Mouse (Mus musculus) right cerebral cortex, postnatal 36 days (tissue): ENCODE measurements at regions not wholly inside any gene's neighbourhood (a gene's known extent, or its start where the extent isn't known, plus 50 kb on each side); places are given as distances from the start of the nearest gene placed in this dataset.

Experiments
- DNase-seq, 2 experiments: peaks; one replicate each; pipeline ENCODE4 v3.0.0; 2022; ENCODE audit warnings: low spot score in 2 of 2, mixed read lengths in 1 of 2

GRCm38 (mm10) chr13:39774554-39774953 lies 586.7 kb downstream of the Ofcc1 start:
- no peak for DNase-seq

- peak in 1 of 2 experiments; percentile 1 for DNase-seq
These were observed 587.1 kb downstream of the Ofcc1 start for GRCm38 (mm10) chr13:39774111-39774510.

GRCm38 (mm10) chr13:39769228-39769627 lies 592.0 kb downstream of the Ofcc1 start:
- no peak for DNase-seq

GRCm38 (mm10) chr13:39766897-39767296 lies 594.4 kb downstream of the Ofcc1 start:
- DNase-seq: no peak
